Mouse (Mus musculus): ENCODE results near the gene Man1b1. TPM values are rescaled to one million over a fixed set of nuclear protein-coding genes. Genes with fewer than 3 reads are reported as not detected.

Gene Man1b1
- total and polyA plus RNA-seq, 2 experiments from 2014 or later = 46.7 to 67.9 TPM

- Histone ChIP-seq H3K4me3 (ENCODE audit: low read length) (peak within 1 kb of the TSS; percentile 70), H3K36me3 (ENCODE audit: insufficient read depth, low read length) (no peaks in the 10 kb centered on the region), H3K9me3 (ENCODE audit: low read length) (no peaks in the 10 kb centered on the region), H3K4me1 (ENCODE audit: insufficient read depth, low read length) (peaks cover 3% of the 10 kb centered on the region; the same call in 1 of the 2 replicates), H3K27me3 (ENCODE audit: insufficient read depth, low read length) (no peaks in the 10 kb centered on the region), H3K9ac (replicated peaks; ENCODE audit: low read length) (peak within 1 kb of the TSS; percentile 67), H3K4me2 (ENCODE audit: low read depth, low read length) (peak within 1 kb of the TSS; percentile 98), H3K27ac (peak within 1 kb of the TSS; percentile 56; the same call in 1 of the 2 replicates)
- peak; percentile 93 for DNase-seq (ENCODE audit: low spot score)
- ATAC-seq = peak; percentile 91
- TF ChIP-seq CTCF (IDR thresholded peaks at IDR 0.05; ENCODE audit: low read depth) = no peak
- WGBS = under 1% methylated on average over 64 of the region's 65 CpGs
Measured at GRCm38 (mm10) chr2:25371764-25372643, 39.9 kb downstream of the Man1b1 start, which contains the start of gene Sapcd2. TSS of gene Sapcd2 (plus strand) at chr2:25372321.

GRCm38 (mm10) chr2:25372644-25373391 lies 40.7 kb downstream of the Man1b1 start:
- peak overlapping the region; percentile 98 for H3K4me2 ChIP-seq (ENCODE audit: low read depth, low read length)
- H3K36me3 ChIP-seq (ENCODE audit: insufficient read depth, low read length) = no peaks in the 10 kb centered on the region
- H3K9me3 ChIP-seq (ENCODE audit: low read length) = no peaks in the 10 kb centered on the region
- DNase-seq (ENCODE audit: low spot score) = no peak
- H3K4me3 ChIP-seq (ENCODE audit: low read length) = peak overlapping the region; percentile 70
- peaks cover 3% of the 10 kb centered on the region; the same call in 1 of the 2 replicates for H3K4me1 ChIP-seq (ENCODE audit: insufficient read depth, low read length)
- no peaks in the 10 kb centered on the region for H3K27me3 ChIP-seq (ENCODE audit: insufficient read depth, low read length)
- no peak for ATAC-seq
- no peak for TF ChIP-seq CTCF (IDR thresholded peaks at IDR 0.05; ENCODE audit: low read depth)
- H3K27ac ChIP-seq = peak overlapping the region; percentile 56; the same call in 1 of the 2 replicates
- WGBS = 2% methylated on average over 42 of the region's 42 CpGs
- H3K9ac ChIP-seq (replicated peaks; ENCODE audit: low read length) = peak overlapping the region; percentile 67

DNA sequence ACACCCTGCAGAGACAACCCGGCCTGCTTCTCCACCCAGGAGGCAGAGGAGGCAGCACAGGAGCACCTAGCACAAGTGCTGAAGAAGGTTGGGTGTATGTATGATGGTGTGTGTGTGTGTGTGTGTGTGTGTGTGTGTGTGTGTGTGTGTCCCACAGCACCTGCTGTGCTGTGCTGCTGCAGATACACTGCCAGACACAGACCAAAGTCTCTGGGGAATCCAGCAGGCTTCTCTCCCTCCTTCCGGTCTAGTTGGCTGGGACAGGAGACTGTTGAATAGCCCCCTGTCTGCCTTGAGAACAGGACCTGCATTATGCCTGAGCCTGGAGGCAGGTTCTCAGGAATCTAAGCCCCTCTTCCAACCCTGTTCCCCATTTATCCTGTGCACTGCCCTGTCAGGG lies 41.3 kb downstream of the Man1b1 start:
- H3K4me2 ChIP-seq (ENCODE audit: low read depth, low read length) = peak overlapping the region; percentile 98
- H3K4me3 ChIP-seq (ENCODE audit: low read length) = peak overlapping the region; percentile 70
- no peak for TF ChIP-seq CTCF (IDR thresholded peaks at IDR 0.05; ENCODE audit: low read depth)
- DNase-seq (ENCODE audit: low spot score) (peak; percentile 58), ATAC-seq (peak; percentile 46)
- H3K9ac ChIP-seq (replicated peaks; ENCODE audit: low read length) = peak overlapping the region; percentile 67; the same call in 1 of the 2 replicates
- no peaks in the 10 kb centered on the region for H3K36me3 ChIP-seq (ENCODE audit: insufficient read depth, low read length)
- no peaks in the 10 kb centered on the region for H3K27me3 ChIP-seq (ENCODE audit: insufficient read depth, low read length)
- 0 out of 2 replicates have a peak overlapping the region, but pooled peaks have one; percentile 56 for H3K27ac ChIP-seq
- WGBS = 25% methylated on average over 2 of the region's 2 CpGs
- H3K4me1 ChIP-seq (ENCODE audit: insufficient read depth, low read length) = peaks cover 3% of the 10 kb centered on the region; the same call in 1 of the 2 replicates
- no peaks in the 10 kb centered on the region for H3K9me3 ChIP-seq (ENCODE audit: low read length)

DNA sequence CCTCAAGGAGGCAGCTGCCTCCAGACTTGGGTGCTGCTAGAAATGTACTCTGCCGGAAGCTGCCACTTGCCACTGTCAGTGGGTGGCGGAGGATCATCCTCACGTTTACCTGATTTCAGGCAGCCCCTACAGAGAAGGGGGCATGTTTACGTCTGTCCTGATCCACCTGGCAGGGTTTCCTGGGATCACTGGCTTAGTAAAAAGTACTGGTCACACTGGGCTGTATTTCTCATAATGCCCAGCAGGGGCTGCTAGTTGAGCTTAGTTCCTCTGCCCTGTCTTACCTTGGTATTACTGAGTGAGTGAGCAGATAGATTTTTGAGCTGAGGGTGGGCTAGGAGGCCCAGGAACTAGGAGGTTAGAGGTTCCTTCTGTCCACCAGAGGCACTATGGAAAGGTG lies 44.5 kb downstream of the Man1b1 start:
- H3K4me3 ChIP-seq (ENCODE audit: low read length) = no peak overlapping the region
- no peaks in the 10 kb centered on the region for H3K27me3 ChIP-seq (ENCODE audit: insufficient read depth, low read length)
- peaks cover 2% of the 10 kb centered on the region; the same call in 1 of the 2 replicates for H3K4me1 ChIP-seq (ENCODE audit: insufficient read depth, low read length)
- no peak overlapping the region for H3K9ac ChIP-seq (replicated peaks; ENCODE audit: low read length)
- H3K9me3 ChIP-seq (ENCODE audit: low read length) = no peaks in the 10 kb centered on the region
- no peaks in the 10 kb centered on the region for H3K36me3 ChIP-seq (ENCODE audit: insufficient read depth, low read length)
- ATAC-seq (peak; percentile 43; the same call in 1 of the 2 replicates), DNase-seq (ENCODE audit: low spot score) (peak; percentile 79)
- no peak overlapping the region for H3K27ac ChIP-seq
- WGBS = 55% methylated on average over 4 of the region's 4 CpGs
- H3K4me2 ChIP-seq (ENCODE audit: low read depth, low read length) = no peak overlapping the region
- TF ChIP-seq CTCF (IDR thresholded peaks at IDR 0.05; ENCODE audit: low read depth) = peak; percentile 87

- H3K27ac ChIP-seq = no peak overlapping the region
- no peak for TF ChIP-seq CTCF (IDR thresholded peaks at IDR 0.05; ENCODE audit: low read depth)
- H3K9ac ChIP-seq (replicated peaks; ENCODE audit: low read length) = no peak overlapping the region
- H3K4me3 ChIP-seq (ENCODE audit: low read length) = no peak overlapping the region
- H3K36me3 ChIP-seq (ENCODE audit: insufficient read depth, low read length) = no peaks in the 10 kb centered on the region
- H3K4me2 ChIP-seq (ENCODE audit: low read depth, low read length) = no peak overlapping the region
- no peak for DNase-seq (ENCODE audit: low spot score)
- ATAC-seq = no peak
- 79% methylated on average over 5 of the region's 5 CpGs for WGBS
- no peaks in the 10 kb centered on the region for H3K27me3 ChIP-seq (ENCODE audit: insufficient read depth, low read length)
- no peaks in the 10 kb centered on the region for H3K9me3 ChIP-seq (ENCODE audit: low read length)
- H3K4me1 ChIP-seq (ENCODE audit: insufficient read depth, low read length) = no peaks in the 10 kb centered on the region
Measured at GRCm38 (mm10) chr2:25384492-25384891, 52.4 kb downstream of the Man1b1 start.

DNA sequence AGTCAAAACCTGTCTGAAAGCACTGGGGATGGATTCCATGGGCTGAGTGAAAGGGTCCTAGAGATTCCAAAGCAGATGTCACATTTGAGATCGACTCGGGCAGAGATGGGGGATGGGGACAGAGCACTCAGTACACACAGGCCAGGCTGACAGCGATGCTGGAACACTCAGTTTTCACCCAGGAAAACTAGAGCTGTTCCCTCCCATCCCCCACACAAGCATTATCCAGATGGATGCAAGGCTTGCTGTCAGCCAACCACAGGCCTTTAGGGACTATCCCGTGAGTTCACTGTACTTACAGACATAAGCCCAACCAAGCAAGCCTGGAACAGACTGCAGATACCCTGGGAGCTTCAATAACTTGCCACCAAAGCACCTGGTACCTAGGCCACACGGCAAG lies 59.1 kb downstream of the Man1b1 start:
- H3K4me3 ChIP-seq (ENCODE audit: low read length) = no peak overlapping the region
- 61% methylated on average over 5 of the region's 5 CpGs for WGBS
- H3K27me3 ChIP-seq (ENCODE audit: insufficient read depth, low read length) = no peaks in the 10 kb centered on the region
- no peak overlapping the region for H3K9ac ChIP-seq (replicated peaks; ENCODE audit: low read length)
- ATAC-seq (no peak), DNase-seq (ENCODE audit: low spot score) (peak; percentile 43)
- H3K27ac ChIP-seq = no peak overlapping the region
- H3K4me1 ChIP-seq (ENCODE audit: insufficient read depth, low read length) = peaks cover 8% of the 10 kb centered on the region; the same call in 1 of the 2 replicates
- no peak for TF ChIP-seq CTCF (IDR thresholded peaks at IDR 0.05; ENCODE audit: low read depth)
- H3K36me3 ChIP-seq (ENCODE audit: insufficient read depth, low read length) = no peaks in the 10 kb centered on the region
- H3K4me2 ChIP-seq (ENCODE audit: low read depth, low read length) = no peak overlapping the region
- no peaks in the 10 kb centered on the region for H3K9me3 ChIP-seq (ENCODE audit: low read length)
